Mouse (Mus musculus) neural tube, embryonic 11.5 days (tissue): ENCODE data around the gene Ttc29. TPM values are rescaled to one million over a fixed set of nuclear protein-coding genes. Genes with fewer than 3 reads are reported as not detected.

Experiments
- ATAC-seq: fragments of 200-750 bp; cut with Nextera tagmentation; 2 replicates; pipeline ENCODE4 v1.8.0; 2017; ENCODE audit warnings: moderate number of reproducible peaks, mild to moderate bottlenecking, moderate TSS enrichment, moderate library complexity; ENCODE audit not compliant: insufficient read depth, low FRiP score, low TSS enrichment
- DNase-seq: peaks from one replicate; pipeline ENCODE4 v3.0.0-alpha.2; 2015; ENCODE audit warnings: low spot score
- H3K27ac ChIP-seq: fragments of 300-500 bp; sonication (generic); 2 replicates; pipeline ENCODE4 v1.5.1; 2014; ENCODE audit warnings: low read depth, mild to moderate bottlenecking, low read length
- H3K27me3 ChIP-seq: fragments of 300-500 bp; sonication (generic); 2 replicates; pipeline ENCODE4 v1.6.1; 2014; ENCODE audit warnings: mild to moderate bottlenecking, low read length, mixed read lengths; ENCODE audit not compliant: control insufficient read depth, insufficient read depth
- H3K36me3 ChIP-seq: fragments of 300-500 bp; sonication (generic); 2 replicates; pipeline ENCODE4 v1.6.1; 2014; ENCODE audit warnings: mild to moderate bottlenecking, low read length, moderate library complexity, mixed read lengths; ENCODE audit not compliant: control insufficient read depth, insufficient read depth
- H3K4me1 ChIP-seq: fragments of 300-500 bp; sonication (generic); 2 replicates; pipeline ENCODE4 v1.6.1; 2014; ENCODE audit warnings: low read length, mixed read lengths; ENCODE audit not compliant: control insufficient read depth, insufficient read depth
- H3K4me2 ChIP-seq: fragments of 300-500 bp; sonication (generic); 2 replicates; pipeline ENCODE4 v1.6.1; 2014; ENCODE audit warnings: low read depth, mild to moderate bottlenecking, moderate library complexity
- H3K4me3 ChIP-seq: fragments of 300-500 bp; sonication (generic); 2 replicates; pipeline ENCODE4 v1.5.1; 2014; ENCODE audit warnings: low read depth, low read length
- H3K9ac ChIP-seq: fragments of 300-500 bp; sonication (generic); 2 replicates; pipeline ENCODE4 v1.6.1; 2014; ENCODE audit warnings: mild to moderate bottlenecking, low read length
- H3K9me3 ChIP-seq: fragments of 300-500 bp; sonication (generic); 2 replicates; pipeline ENCODE4 v1.6.1; 2016; ENCODE audit warnings: low read length; ENCODE audit not compliant: control insufficient read depth
- WGBS: fragments of 180-500 bp; shearing (Covaris S2); extraction: QIAGEN DNeasy Blood & Tissue Kit; methylation state at CpG from one replicate; pipeline ENCODE4 v1.1.7; 2014; 5-methylcytosine and 5-hydroxymethylcytosine counted together
- polyA plus RNA-seq: library from polyadenylated mRNA; unstranded; fragments of >200 nt; fragmentation: Nextera tagmentation; extraction: Ambion mirVana; gene quantifications from 2 replicates; pipeline ENCODE4 v1.2.1, GENCODE M21; 2014

Gene Ttc29
- polyA plus RNA-seq, 1 experiment from 2014 or later = not detected

GRCm38 (mm10) chr8:78442781-78443180, 229.7 kb downstream of the Ttc29 start:
- no peaks in the 10 kb centered on the region for H3K4me1 ChIP-seq
- no peak overlapping the region for H3K4me2 ChIP-seq
- ATAC-seq (no peak), DNase-seq (no peak)
- H3K9me3 ChIP-seq = no peaks in the 10 kb centered on the region
- WGBS = 88% methylated on average over 1 of the region's 1 CpGs
- no peak overlapping the region for H3K9ac ChIP-seq
- no peak overlapping the region for H3K27ac ChIP-seq
- H3K27me3 ChIP-seq = peaks cover 38% of the 10 kb centered on the region
- no peaks in the 10 kb centered on the region for H3K36me3 ChIP-seq
- H3K4me3 ChIP-seq = no peak overlapping the region

Other genes starting within 250 kb of the Ttc29 start
- 2.7 and 3.3 TPM in 2 replicates for gene Pou4f2, start 223.3 kb downstream of the Ttc29 start, polyA plus RNA-seq